Mouse (Mus musculus) cerebellum, adult 18-20 months (tissue): ENCODE measurements around the gene Hist2h3c2.
A peak's percentile ranks its signal among the peaks of the same experiment; 100 is the strongest.
"Not testable (repeated sequence)": the region's sequence is repeated elsewhere in the genome, so short reads cannot be mapped to it uniquely, and the experiment has no call there.

Experiments
- DNase-seq, 2 experiments: peaks; one replicate each; pipeline ENCODE4 v3.0.0; 2021

The Hist2h3c2 gene

GRCm38 (mm10) chr3:96238954-96239793, at the start of gene Hist2h3c2:
Gene Hist2h3c2, minus strand, starts transcription at chr3:96239127.
- DNase-seq, result peak in 1 of 2 experiments; percentile 41

GRCm38 (mm10) chr3:96287334-96287733, 48.4 kb upstream of the Hist2h3c2 start:
- not testable (repeated sequence) for DNase-seq

DNA sequence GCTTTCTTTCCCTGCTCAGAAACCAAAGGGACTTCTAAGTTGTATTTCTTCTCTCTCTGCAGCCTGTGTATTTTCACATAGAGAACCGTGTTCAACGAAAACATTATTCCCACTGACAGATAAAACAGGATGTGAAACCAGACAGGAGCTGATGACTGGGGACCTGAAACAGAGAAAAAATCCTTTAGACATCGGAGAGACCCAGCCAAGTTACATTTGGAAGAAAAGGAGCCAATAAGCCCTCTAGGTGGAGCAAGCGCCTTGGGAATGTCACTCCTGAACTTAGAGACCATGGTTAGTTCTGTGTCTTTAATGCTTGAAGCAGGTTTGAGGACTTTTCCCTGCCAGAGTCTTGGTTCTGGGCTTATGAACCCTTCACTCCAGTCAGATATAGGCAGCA, 45.5 kb upstream of the Hist2h3c2 start:
- DNase-seq, result no peak

GRCm38 (mm10) chr3:96280660-96281059, 41.7 kb upstream of the Hist2h3c2 start:
- no peak for DNase-seq

DNA sequence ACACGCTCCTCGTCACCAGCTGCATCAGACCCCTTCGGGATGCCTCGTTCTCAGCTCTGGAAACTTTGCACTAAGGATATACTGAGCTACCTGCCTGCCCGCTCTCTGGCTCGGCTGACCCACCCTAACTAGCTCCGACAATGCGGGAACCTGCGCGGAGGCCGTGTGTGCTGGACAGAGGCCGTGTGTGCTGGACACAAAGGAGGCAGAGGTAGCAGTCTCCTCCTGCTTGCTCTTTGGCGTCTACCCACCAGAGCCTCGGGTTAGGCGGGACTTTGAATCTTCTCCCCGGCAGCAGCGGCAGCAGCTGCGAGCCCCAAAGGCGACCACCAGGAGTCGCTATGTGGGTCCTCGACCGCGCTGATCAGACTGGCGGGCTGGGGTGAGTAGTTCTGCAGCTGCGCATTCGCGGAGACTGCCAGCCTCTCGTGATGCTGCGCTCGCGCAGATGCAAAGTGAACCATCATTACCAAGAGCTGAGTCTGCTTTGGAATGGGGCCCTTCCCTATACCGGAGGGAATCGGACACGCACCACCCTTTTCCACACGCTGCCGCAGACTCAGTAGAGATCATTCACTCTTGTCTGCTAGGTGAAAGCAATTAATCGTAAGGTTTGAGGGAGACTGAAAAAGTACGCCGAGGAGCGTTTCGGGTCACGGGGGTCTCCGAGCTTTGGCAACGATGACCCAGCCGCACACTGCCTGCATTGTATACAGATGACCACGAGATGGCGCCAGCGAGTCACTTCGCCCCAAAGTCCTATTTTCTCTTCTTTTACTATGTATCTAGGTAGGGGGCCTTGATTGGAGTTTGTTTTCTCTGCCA, 39.1 kb upstream of the Hist2h3c2 start:
- DNase-seq, result peak; percentile 88 to 90

DNA sequence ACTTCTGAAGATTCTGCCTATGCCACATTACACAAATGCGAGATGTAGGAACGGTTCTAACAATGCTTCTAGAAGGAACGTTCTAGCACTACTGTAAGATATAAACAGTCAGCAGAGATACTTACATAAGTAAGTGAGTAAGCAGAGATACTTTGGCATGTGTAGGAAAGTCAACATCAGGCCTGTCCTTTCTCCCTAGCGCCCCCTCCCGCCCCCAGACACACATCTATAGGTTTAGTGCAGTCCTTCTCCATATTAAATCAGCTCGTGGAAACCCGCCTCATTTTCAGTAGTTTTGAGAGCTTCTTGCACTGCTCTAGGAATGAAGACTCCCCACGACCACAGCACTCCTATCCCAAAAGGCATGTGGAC, 38.5 kb upstream of the Hist2h3c2 start:
- peak; percentile 47 to 49 for DNase-seq

DNA sequence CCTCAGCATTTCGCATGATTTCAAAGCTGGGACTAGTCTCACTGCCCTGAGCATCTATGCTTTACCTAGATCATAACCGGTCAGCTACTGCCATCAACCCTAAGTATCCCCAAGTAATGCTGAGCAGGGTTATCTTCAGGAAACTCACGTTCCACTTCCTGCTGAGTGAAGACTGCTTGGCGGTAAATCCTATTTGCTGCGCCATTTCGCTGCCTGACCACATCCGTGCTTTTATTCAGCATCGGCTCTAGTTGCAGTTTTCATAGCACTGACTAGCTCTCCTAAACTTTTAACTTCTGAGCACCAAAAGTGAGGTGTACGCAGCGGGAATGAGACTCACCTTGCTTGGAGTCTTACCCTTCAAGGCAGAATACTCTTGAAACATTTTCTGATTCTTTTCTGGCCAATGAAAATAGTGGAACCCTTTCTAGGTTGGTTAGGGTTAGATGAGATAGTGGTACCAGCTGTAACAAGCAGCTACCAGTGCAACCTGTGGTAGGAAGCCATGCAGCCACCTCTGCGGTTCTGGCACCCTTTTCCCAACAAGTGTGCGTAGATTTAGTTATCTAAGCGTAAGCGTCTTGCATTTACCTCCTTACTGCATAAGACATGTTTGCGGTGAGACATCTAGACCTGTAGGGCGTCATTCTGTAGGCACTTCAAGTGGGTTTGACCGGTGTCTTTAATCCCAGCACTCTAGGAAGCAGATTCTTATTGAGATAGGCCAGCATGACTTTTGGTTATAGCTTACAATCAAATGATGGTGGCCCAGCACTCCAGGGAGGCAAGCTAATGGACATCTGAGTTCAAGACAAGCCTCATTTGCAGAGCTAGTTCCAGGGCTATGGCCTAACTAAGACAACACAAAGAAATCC, 34.9 kb upstream of the Hist2h3c2 start:
- DNase-seq, result no peak

GRCm38 (mm10) chr3:96269511-96270474, 30.9 kb upstream of the Hist2h3c2 start, which contains the start of gene Hist2h2bb:
Gene Hist2h2bb, plus strand, starts transcription at chr3:96269752.
- peak; percentile 90 to 94 for DNase-seq

GRCm38 (mm10) chr3:96268776-96269378, 29.9 kb upstream of the Hist2h3c2 start:
- peak; percentile 38 to 60 for DNase-seq

GRCm38 (mm10) chr3:96268051-96268775, 29.3 kb upstream of the Hist2h3c2 start, which contains the start of gene Hist2h3b:
Gene Hist2h3b, plus strand, starts transcription at chr3:96268654.
- peak; percentile 77 to 82 for DNase-seq

GRCm38 (mm10) chr3:96267541-96267940, 28.6 kb upstream of the Hist2h3c2 start:
- no peak for DNase-seq

DNA sequence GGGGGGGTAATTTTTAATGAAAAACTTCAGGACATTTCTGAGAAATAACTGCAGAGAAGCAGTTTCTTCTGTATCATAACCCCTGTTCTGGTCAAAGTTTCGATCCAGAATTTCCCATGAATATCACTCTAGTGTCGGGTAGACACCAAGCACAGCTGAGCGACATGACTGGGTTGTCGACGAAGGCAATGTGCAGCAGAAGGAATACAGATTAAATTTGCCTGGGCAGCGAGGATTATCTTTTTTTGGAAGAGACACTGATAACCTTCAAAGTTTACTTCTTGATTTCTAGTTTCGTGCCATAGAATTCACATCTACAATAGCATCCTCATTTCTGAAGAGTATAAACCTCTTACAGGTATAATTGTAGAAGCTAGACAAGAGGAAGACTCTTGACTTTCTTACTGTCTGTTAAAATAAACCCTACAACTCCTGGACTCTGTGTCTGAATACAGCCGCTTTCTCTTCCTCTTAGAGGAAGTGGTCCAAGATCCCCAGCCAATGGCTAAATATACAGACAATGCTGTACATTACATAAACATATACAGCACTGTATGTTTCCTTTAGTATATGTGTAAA, 27.3 kb upstream of the Hist2h3c2 start:
- DNase-seq, result no peak

DNA sequence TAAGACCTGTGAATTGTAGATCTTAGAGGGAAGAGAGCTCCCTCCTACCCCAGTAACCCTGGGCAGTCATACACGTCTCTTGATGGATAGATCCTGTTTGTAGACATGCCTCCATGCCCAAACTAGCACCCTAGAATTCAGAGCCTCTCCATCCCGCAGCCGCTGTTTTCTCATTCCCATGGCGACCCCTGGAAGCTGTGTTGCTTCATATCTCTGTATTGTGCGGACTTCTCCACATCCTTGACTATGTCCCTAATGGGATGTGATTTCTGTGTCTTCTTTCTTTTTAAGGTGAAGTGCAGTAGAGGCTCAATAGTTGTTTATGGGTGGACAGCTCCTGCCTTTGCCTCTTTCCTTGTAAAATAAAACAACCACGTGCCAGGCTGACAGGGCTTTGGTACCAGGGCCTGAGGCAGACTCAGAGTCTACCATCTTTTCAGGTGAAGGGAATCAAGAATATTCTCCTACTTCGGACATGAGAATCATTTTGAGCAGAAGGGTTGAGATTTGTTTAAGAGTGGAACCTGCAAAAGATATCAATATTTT, 25.6 kb upstream of the Hist2h3c2 start:
- DNase-seq, result no peak

DNA sequence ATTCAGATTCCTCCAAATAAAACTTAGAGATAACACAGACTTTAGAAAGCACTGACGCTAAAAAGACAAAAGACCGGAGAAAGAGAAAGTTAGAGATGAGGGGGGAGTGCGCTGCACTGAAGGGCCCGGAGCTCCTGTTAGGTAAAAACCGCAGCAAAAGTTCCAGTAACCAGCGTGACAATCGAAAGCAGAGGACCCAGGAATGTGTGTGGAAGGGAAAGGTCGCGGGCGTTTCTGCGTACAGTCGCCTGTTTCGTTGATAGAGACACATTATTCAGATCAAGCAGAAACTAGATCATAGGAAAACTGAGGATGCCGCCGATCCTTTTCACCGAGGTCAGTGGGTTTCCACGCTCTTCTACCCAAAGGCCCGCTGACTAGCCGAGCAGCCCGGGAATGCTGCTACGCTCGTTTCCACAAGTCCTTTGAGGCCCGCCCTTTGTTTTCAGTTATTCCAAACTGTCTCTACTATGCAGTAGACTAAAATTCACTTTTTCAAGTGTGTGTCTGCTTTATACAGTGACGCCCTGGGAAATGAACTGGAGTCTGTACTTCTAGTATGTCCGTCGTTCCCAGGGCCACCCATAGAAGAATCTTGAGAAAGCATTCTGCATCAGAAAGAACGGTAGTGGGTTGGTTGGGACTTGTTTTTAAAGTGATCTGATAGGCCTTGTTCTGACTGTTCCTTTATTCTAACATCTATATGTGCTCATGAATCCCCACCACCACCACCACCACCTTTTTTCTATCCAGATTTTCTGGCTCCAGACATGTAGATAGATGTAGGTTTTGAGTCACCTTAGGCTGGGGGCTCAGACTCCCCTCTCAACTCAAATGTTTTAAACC, 24.9 kb upstream of the Hist2h3c2 start:
- peak; percentile 40 to 63 for DNase-seq

- DNase-seq, result peak; percentile 95 to 96
Observed at GRCm38 (mm10) chr3:96262979-96263550, 24.1 kb upstream of the Hist2h3c2 start, which contains the start of gene Hist2h4. Gene Hist2h4, minus strand, starts transcription at chr3:96263311.

DNA sequence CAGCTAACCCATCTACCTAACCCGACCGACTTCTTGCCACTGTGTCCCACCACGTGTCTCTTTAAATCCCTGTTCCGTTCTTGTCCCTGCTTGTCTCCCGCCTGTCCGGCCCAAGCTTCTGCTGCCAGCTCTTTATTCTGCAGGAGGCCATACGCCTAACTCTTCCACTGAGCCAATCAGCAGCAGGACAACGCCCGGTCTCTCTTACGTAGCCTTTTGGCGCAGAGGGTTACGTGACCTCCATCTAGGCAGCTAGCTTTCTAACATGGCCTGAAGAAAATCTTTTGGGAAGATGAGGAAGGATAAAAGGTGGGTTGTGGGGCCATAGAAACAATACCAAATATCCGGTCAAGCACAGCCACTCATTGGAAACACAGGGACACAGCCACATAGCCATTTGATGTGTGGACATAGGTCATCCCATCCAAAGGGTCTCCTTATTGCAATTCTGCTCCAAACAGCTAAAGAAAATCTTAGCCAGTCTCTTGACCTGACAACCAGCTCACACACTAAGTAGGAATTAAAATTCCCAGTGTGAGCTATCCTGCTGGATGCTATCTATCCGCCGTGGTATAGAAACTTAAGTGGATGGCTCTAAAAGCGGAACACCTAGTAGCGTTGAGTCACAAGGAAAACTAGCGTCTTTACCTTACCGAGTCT, 23.4 kb upstream of the Hist2h3c2 start:
- DNase-seq, result peak; percentile 85 to 94

GRCm38 (mm10) chr3:96261623-96262022, 22.7 kb upstream of the Hist2h3c2 start:
- DNase-seq, result no peak

DNA sequence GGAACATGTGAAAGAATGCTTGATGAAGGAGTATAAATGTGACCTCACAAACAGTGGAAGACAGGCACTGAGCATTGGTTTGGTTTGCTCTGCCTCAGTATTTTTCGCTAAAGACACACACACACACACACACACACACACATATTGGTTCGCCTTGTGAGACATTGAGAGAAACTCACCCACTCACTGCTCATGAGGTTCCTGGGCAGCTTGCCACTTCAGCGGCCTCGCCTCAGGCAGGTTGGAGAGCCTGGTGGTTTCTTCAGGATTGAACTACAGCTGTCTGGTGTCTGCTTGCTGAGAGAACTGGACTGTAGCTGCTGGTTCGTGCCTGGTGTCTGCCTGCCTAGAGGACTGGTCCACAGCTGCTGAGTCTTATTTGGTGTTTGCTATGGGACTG, 21.3 kb upstream of the Hist2h3c2 start:
- DNase-seq, result no peak
